8 mouse cellular contexts compared by ENCODE assay signal in the genomic region with DNA sequence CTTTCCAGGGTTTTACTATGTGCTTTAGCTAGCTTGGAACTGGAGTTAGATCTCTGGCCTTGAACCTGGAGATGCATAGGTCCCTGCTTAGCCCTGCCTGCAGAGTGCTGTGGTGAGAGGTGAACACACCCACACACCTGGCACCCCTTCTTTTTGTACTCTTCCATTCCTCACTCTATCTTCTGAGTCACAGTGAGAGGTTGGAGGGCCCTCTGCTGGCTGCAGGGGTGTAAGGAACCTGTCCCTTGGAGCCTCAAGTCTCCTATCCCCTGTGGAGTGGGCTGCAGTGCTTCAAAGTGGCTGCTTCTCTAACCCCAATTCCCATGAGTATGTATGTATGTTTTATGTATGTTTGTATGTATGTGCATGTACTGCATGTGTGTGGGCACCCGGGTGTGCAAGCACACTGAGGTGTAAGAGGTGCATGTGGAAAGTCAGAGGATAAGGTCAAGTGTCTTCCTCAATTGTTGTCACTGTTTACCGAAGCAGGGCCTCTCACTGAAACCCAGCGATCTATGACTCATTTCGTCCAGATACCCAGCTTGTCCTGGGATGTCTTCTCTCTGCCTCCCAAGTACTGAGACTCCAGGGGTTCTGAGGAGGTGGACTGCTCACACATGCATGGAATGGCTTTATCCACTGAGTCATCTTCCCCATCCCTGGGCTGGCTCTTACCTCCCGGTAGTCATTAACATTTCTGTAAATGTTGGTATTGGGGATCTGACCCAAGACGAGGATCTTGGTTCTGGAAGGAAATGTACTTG. TPM values are rescaled to one million over a fixed set of nuclear protein-coding genes. Genes with fewer than 3 reads are reported as not detected.
DNase-seq lines count a peak whose midpoint lies in the region; ATAC-seq and TF ChIP-seq lines count a peak whose summit lies in the region.

No protein-coding gene starts in this region.

- H3K4me3 ChIP-seq in liver, embryonic 12.5 days = no peak overlapping the region
- H3K4me3 ChIP-seq in lung, adult 2 months (replicated peaks; ENCODE audit: extremely low read depth, low read depth, low read length) = no peak overlapping the region

- 34% methylated on average over 6 of the region's 6 CpGs for WGBS in liver, embryonic 12.5 days (ENCODE audit: insufficient replicate concordance)
- 41% methylated on average over 6 of the region's 6 CpGs for WGBS in lung, adult 2 months

- H3K27me3 ChIP-seq in liver, embryonic 12.5 days (replicated peaks) = peaks cover 15% of the 10 kb centered on the region; the same call in 1 of the 2 replicates

- DNase-seq in liver (peak; percentile 31), NIH3T3 (ENCODE audit: low read depth) (peak; percentile 69)
- DNase-seq in cerebellum, adult 9-10 months = peak; percentile 16
- peak; percentile 16 to 60 for DNase-seq in kidney, adult 8-10 months
- peak; percentile 28 for DNase-seq in lung, adult 2 months
- peak; percentile 23 to 66 for DNase-seq in spleen, postnatal 10 days (ENCODE audit: low spot score in 2 of 2)
- no peak for DNase-seq in gastrocnemius, postnatal 25 days

- no peaks in the 10 kb centered on the region for H3K4me1 ChIP-seq in liver, embryonic 12.5 days
- no peaks in the 10 kb centered on the region for H3K4me1 ChIP-seq in lung, adult 2 months (ENCODE audit: control insufficient read depth, insufficient read depth, low read length)

- H3K4me2 ChIP-seq in liver, embryonic 12.5 days = no peak overlapping the region

- H3K27ac ChIP-seq in liver, embryonic 12.5 days = no peak overlapping the region

- H3K36me3 ChIP-seq in liver, embryonic 12.5 days = no peaks in the 10 kb centered on the region

- no peak for TF ChIP-seq POLR2A in lung, adult 2 months (IDR thresholded peaks at IDR 0.05; ENCODE audit: borderline replicate concordance, extremely low read depth, low read depth, low read length)

- TF ChIP-seq CTCF in lung, adult 2 months (IDR thresholded peaks at IDR 0.05; ENCODE audit: insufficient read depth, low read length) = peak; percentile 67

- no peak for ATAC-seq in liver, embryonic 12.5 days

- H3K9me3 ChIP-seq in liver, embryonic 12.5 days (replicated peaks) = no peaks in the 10 kb centered on the region

- no peak overlapping the region for H3K9ac ChIP-seq in liver, embryonic 12.5 days

RNA-seq across cellular contexts. Expression of a gene that starts 26.3 kb away (rescaled TPM):
- 61.1 and 61.5 TPM in 2 replicates for polyA plus RNA-seq in liver, embryonic 12.5 days (2016; fragmentation: Nextera tagmentation; extraction: Ambion mirVana)
- polyA plus RNA-seq in lung, adult 2 months (2012; rRNA removed) = 14.0 and 24.0 TPM in 2 replicates
- total RNA-seq in gastrocnemius, postnatal 25 days (2021) = 10 to 100 TPM; 25.0 to 31.4 TPM

RNA-seq across cellular contexts. Expression of a gene that starts 41.2 kb away (rescaled TPM):
- 0.41 and 0.48 TPM in 2 replicates for polyA plus RNA-seq in liver, embryonic 12.5 days (2016; fragmentation: Nextera tagmentation; extraction: Ambion mirVana)
- polyA plus RNA-seq in lung, adult 2 months (2012; rRNA removed) = 0.40 and 1.2 TPM in 2 replicates
- under 1 TPM in 1 of 2 experiments, not detected in 1; 0.27 TPM for total RNA-seq in gastrocnemius, postnatal 25 days (2021)

RNA-seq across cellular contexts. Expression of a gene that starts 42.3 kb away (rescaled TPM):
- 53.4 and 55.7 TPM in 2 replicates for polyA plus RNA-seq in liver, embryonic 12.5 days (2016; fragmentation: Nextera tagmentation; extraction: Ambion mirVana)
- 74.3 and 97.5 TPM in 2 replicates for polyA plus RNA-seq in lung, adult 2 months (2012; rRNA removed)
- total RNA-seq in gastrocnemius, postnatal 25 days (2021) = 10 to 100 TPM; 68.0 to 81.3 TPM
